Mouse (Mus musculus): ENCODE results near the gene Pirt.

Gene Pirt

GRCm38 (mm10) chr11:66911811-66912210, at the start of gene Pirt:
TSS of gene Pirt (plus strand) at chr11:66911981.
- DNase-seq: no peak

- DNase-seq: no peak
These were observed 40.1 kb upstream of the Pirt start for GRCm38 (mm10) chr11:66871701-66872100.

- no peak for DNase-seq
These were observed 38.9 kb upstream of the Pirt start for GRCm38 (mm10) chr11:66872773-66873470.

- no peak for DNase-seq
These were observed 30.5 kb upstream of the Pirt start for GRCm38 (mm10) chr11:66881291-66881690.

- no peak for DNase-seq
These were observed 29.3 kb upstream of the Pirt start for GRCm38 (mm10) chr11:66882224-66883040.

- no peak for DNase-seq
These were observed 19.2 kb upstream of the Pirt start for GRCm38 (mm10) chr11:66892536-66892935.

- DNase-seq: no peak
These were observed 13.0 kb upstream of the Pirt start for GRCm38 (mm10) chr11:66898747-66899146.

- peak; percentile 29 for DNase-seq
These were observed 12.4 kb upstream of the Pirt start for GRCm38 (mm10) chr11:66899426-66899825.

GRCm38 (mm10) chr11:66902801-66903200, 9.0 kb upstream of the Pirt start:
- DNase-seq: no peak

GRCm38 (mm10) chr11:66905617-66906384, 6.0 kb upstream of the Pirt start:
- DNase-seq: peak; percentile 61

- DNase-seq: no peak
These were observed 1.0 kb downstream of the Pirt start for GRCm38 (mm10) chr11:66912531-66913458.

- DNase-seq: peak; percentile 43
These were observed 2.5 kb downstream of the Pirt start for GRCm38 (mm10) chr11:66914249-66914648.

- DNase-seq: no peak
These were observed 8.2 kb downstream of the Pirt start for GRCm38 (mm10) chr11:66920012-66920411.

GRCm38 (mm10) chr11:66924095-66924823, 12.5 kb downstream of the Pirt start:
- no peak for DNase-seq

GRCm38 (mm10) chr11:66928311-66928710, 16.5 kb downstream of the Pirt start:
- DNase-seq: no peak

- no peak for DNase-seq
These were observed 21.2 kb downstream of the Pirt start for GRCm38 (mm10) chr11:66932827-66933599.

- no peak for DNase-seq
These were observed 22.8 kb downstream of the Pirt start for GRCm38 (mm10) chr11:66934428-66935173.

GRCm38 (mm10) chr11:66942011-66942410, 30.2 kb downstream of the Pirt start:
- no peak for DNase-seq

GRCm38 (mm10) chr11:66945224-66945767, 33.5 kb downstream of the Pirt start:
- no peak for DNase-seq

GRCm38 (mm10) chr11:66946521-66946920, 34.7 kb downstream of the Pirt start:
- no peak for DNase-seq
